Mouse (Mus musculus) brain, embryonic 14.5 days (tissue): ENCODE measurements at regions not wholly inside any gene's neighbourhood (a gene's known extent, or its start where the extent isn't known, plus 50 kb on each side); places are given as distances from the start of the nearest gene placed in this dataset.

ENCODE experiments used
- CTCF ChIP-seq: fragments of 200-500 bp; IDR thresholded peaks from 2 replicates; pipeline ENCODE4 v1.5.1; 2012; ENCODE audit warnings: inconsistent platforms, mild to moderate bottlenecking, moderate library complexity, borderline replicate concordance; ENCODE audit not compliant: insufficient read depth, insufficient read length; ENCODE audit errors: extremely low read depth
- POLR2A ChIP-seq: fragments of 200-500 bp; IDR thresholded peaks from 2 replicates; pipeline ENCODE4 v1.6.1; 2012; ENCODE audit warnings: mild to moderate bottlenecking, inconsistent platforms, borderline replicate concordance; ENCODE audit not compliant: poor library complexity, insufficient read depth, insufficient read length, severe bottlenecking; ENCODE audit errors: extremely low read depth

DNA sequence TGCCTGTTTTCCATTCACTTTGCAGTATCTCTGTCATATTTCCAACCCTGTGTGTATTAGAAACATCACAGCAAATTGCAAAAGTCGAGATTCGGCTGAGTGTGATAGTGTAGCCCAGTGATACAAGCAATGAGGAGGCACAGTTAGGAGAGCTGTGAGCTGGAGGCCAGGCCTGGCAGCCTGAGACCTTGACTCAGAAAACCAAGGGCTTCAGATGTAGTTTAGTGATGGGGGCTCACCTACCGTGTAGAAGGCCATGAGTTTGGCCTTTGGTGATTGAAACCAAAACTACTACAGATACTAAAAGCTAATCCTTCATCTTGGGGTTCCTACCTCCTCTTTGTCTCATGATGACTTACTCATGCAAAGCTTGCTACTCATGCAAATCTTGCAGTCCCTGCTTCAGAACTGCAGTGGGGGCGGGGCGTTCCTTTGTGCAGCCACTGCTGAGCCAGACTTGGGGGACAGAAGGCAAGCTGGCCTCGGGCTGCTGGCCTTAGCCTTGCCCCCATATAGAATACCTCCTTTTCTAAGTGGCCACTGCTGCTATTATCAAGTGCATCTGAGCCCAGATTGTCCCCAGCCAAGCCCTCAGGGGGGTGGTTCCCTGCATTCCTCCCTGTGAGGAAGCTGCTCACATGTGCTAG, 198.9 kb downstream of the Pik3r1 start:
- TF ChIP-seq POLR2A (no peak), CTCF (no peak)
